Mouse (Mus musculus) forebrain, postnatal 0 days (tissue): ENCODE results near the gene C2. TPM values are rescaled to one million over a fixed set of nuclear protein-coding genes. Genes with fewer than 3 reads are reported as not detected.

Experiments used
- ATAC-seq: fragments of 200-750 bp; cut with Nextera tagmentation; 2 replicates; pipeline ENCODE4 v1.8.0; 2017; ENCODE audit warnings: mild to moderate bottlenecking, moderate library complexity
- DNase-seq: peaks from one replicate; pipeline ENCODE4 v3.0.0-alpha.2; 2015
- H3K27ac ChIP-seq: fragments of 300-500 bp; sonication (generic); 2 replicates; pipeline ENCODE4 v1.5.1; 2014; ENCODE audit warnings: low read depth, mild to moderate bottlenecking, antibody characterized with exemption, low read length, moderate library complexity, mixed read lengths
- H3K27me3 ChIP-seq: fragments of 300-500 bp; sonication (generic); 2 replicates; pipeline ENCODE4 v1.6.1; 2014; ENCODE audit warnings: mild to moderate bottlenecking, low read length, mixed read lengths; ENCODE audit not compliant: insufficient read depth
- H3K36me3 ChIP-seq: fragments of 300-500 bp; sonication (generic); 2 replicates; pipeline ENCODE4 v1.6.1; 2014; ENCODE audit warnings: mild to moderate bottlenecking, moderate library complexity; ENCODE audit not compliant: insufficient read depth
- H3K4me1 ChIP-seq: fragments of 300-500 bp; sonication (generic); 2 replicates; pipeline ENCODE4 v1.6.1; 2014; ENCODE audit warnings: antibody characterized with exemption; ENCODE audit not compliant: insufficient read depth
- H3K4me2 ChIP-seq: fragments of 300-500 bp; sonication (generic); 2 replicates; pipeline ENCODE4 v1.6.1; 2014; ENCODE audit warnings: low read depth, mild to moderate bottlenecking, moderate library complexity
- H3K4me3 ChIP-seq: fragments of 300-500 bp; sonication (generic); 2 replicates; pipeline ENCODE4 v1.5.1; 2014; ENCODE audit warnings: low read depth, low read length, mixed read lengths
- H3K9ac ChIP-seq: fragments of 300-500 bp; sonication (generic); 2 replicates; pipeline ENCODE4 v1.6.1; 2014; ENCODE audit warnings: mild to moderate bottlenecking
- H3K9me3 ChIP-seq: fragments of 300-500 bp; sonication (generic); 2 replicates; pipeline ENCODE4 v1.6.1; 2016; ENCODE audit warnings: low read length
- CTCF ChIP-seq: sonication (generic); IDR thresholded peaks from 2 replicates; pipeline ENCODE4 v1.5.1; 2016; ENCODE audit warnings: antibody characterized with exemption, control low read depth, low read depth
- WGBS: fragments of 180-500 bp; shearing (Covaris S2); extraction: QIAGEN DNeasy Blood & Tissue Kit; methylation state at CpG from one replicate; pipeline ENCODE4 v1.1.7; 2014; 5-methylcytosine and 5-hydroxymethylcytosine counted together
- polyA plus RNA-seq: library from polyadenylated mRNA; unstranded; fragments of >200 nt; fragmentation: Nextera tagmentation; extraction: Ambion mirVana; gene quantifications from 2 replicates; pipeline ENCODE4 v1.2.1, GENCODE M21; 2015
- total RNA-seq: library from RNA; depleted of rRNA; stranded (reverse); fragments of >200 nt; gene quantifications from 2 replicates; pipeline ENCODE4 v1.2.3, GENCODE M21; 2014

Gene C2
- total and polyA plus RNA-seq, 2 experiments from 2014 or later = 3.5 to 6.1 TPM

- H3K9ac ChIP-seq = no peak overlapping the region
- no peak overlapping the region for H3K4me3 ChIP-seq
- H3K27ac ChIP-seq = no peak overlapping the region
- TF ChIP-seq CTCF = no peak
- peaks cover 2% of the 10 kb centered on the region; the same call in 1 of the 2 replicates for H3K36me3 ChIP-seq
- DNase-seq (no peak), ATAC-seq (no peak)
- no peak overlapping the region for H3K4me2 ChIP-seq
- no peaks in the 10 kb centered on the region for H3K4me1 ChIP-seq
- 76% methylated on average over 13 of the region's 13 CpGs for WGBS
- H3K27me3 ChIP-seq = no peaks in the 10 kb centered on the region
- H3K9me3 ChIP-seq = no peaks in the 10 kb centered on the region
Observed at GRCm38 (mm10) chr17:34861704-34862415, 36.2 kb downstream of the C2 start.

GRCm38 (mm10) chr17:34860514-34860913 lies 37.6 kb downstream of the C2 start:
- Histone ChIP-seq H3K9me3 (no peaks in the 10 kb centered on the region), H3K27me3 (no peaks in the 10 kb centered on the region), H3K9ac (no peak overlapping the region), H3K27ac (no peak overlapping the region), H3K36me3 (peaks cover 15% of the 10 kb centered on the region), H3K4me2 (no peak overlapping the region), H3K4me1 (no peaks in the 10 kb centered on the region), H3K4me3 (no peak overlapping the region)
- TF ChIP-seq CTCF = no peak
- WGBS = 90% methylated on average over 9 of the region's 9 CpGs
- DNase-seq = no peak
- no peak for ATAC-seq

- Histone ChIP-seq H3K4me1 (no peaks in the 10 kb centered on the region), H3K4me2 (no peak overlapping the region), H3K27me3 (no peaks in the 10 kb centered on the region), H3K9ac (no peak overlapping the region), H3K4me3 (no peak overlapping the region), H3K9me3 (no peaks in the 10 kb centered on the region), H3K27ac (no peak overlapping the region), H3K36me3 (peaks cover 34% of the 10 kb centered on the region)
- WGBS = 85% methylated on average over 4 of the region's 4 CpGs
- no peak for DNase-seq
- no peak for TF ChIP-seq CTCF
- no peak for ATAC-seq
Observed at GRCm38 (mm10) chr17:34858670-34859069, 39.4 kb downstream of the C2 start.

- ATAC-seq (no peak), DNase-seq (peak; percentile 44)
- 30% methylated on average over 3 of the region's 3 CpGs for WGBS
- H3K4me3 ChIP-seq = no peak overlapping the region
- peaks cover 50% of the 10 kb centered on the region for H3K36me3 ChIP-seq
- no peaks in the 10 kb centered on the region for H3K9me3 ChIP-seq
- no peak overlapping the region for H3K9ac ChIP-seq
- no peaks in the 10 kb centered on the region for H3K27me3 ChIP-seq
- TF ChIP-seq CTCF = peak; percentile 71
- no peak overlapping the region for H3K4me2 ChIP-seq
- no peak overlapping the region for H3K27ac ChIP-seq
- 0 out of 2 replicates have a peak, but pooled peaks cover 5% of the 10 kb centered on the region for H3K4me1 ChIP-seq
Observed at GRCm38 (mm10) chr17:34855825-34856224, 42.2 kb downstream of the C2 start.

- H3K36me3 ChIP-seq = peaks cover 50% of the 10 kb centered on the region
- no peak overlapping the region for H3K27ac ChIP-seq
- no peak overlapping the region for H3K4me2 ChIP-seq
- TF ChIP-seq CTCF = no peak
- no peaks in the 10 kb centered on the region for H3K9me3 ChIP-seq
- H3K27me3 ChIP-seq = no peaks in the 10 kb centered on the region
- H3K4me3 ChIP-seq = no peak overlapping the region
- DNase-seq (no peak), ATAC-seq (no peak)
- H3K4me1 ChIP-seq = 0 out of 2 replicates have a peak, but pooled peaks cover 5% of the 10 kb centered on the region
- 83% methylated on average over 3 of the region's 3 CpGs for WGBS
- H3K9ac ChIP-seq = no peak overlapping the region
Observed at GRCm38 (mm10) chr17:34854761-34855160, 43.3 kb downstream of the C2 start.

DNA sequence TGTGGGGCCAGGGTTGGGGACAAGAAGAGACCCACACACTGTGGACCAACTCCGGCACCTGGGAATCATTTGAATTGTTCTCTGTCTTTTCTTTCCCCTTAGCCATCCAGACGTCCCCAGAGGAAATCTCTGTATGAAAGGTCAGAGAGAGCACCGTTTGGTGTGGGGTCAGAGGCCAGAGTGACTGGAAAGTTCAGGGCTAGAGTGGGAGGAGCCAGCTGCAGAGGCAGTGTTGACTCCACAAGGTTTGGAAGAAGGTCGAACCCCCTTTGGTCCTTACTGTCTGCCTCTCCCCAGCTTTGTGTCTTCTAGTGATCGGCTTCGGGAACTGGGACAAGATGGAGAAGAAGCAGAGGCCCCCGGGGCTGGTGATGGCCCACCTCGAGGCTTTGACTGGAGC lies 44.6 kb downstream of the C2 start:
- Histone ChIP-seq H3K4me3 (no peak overlapping the region), H3K9me3 (no peaks in the 10 kb centered on the region), H3K36me3 (peaks cover 50% of the 10 kb centered on the region), H3K27me3 (no peaks in the 10 kb centered on the region), H3K4me2 (no peak overlapping the region), H3K4me1 (0 out of 2 replicates have a peak, but pooled peaks cover 10% of the 10 kb centered on the region), H3K9ac (no peak overlapping the region), H3K27ac (no peak overlapping the region)
- no peak for TF ChIP-seq CTCF
- WGBS = 81% methylated on average over 8 of the region's 8 CpGs
- ATAC-seq (no peak), DNase-seq (no peak)

DNA sequence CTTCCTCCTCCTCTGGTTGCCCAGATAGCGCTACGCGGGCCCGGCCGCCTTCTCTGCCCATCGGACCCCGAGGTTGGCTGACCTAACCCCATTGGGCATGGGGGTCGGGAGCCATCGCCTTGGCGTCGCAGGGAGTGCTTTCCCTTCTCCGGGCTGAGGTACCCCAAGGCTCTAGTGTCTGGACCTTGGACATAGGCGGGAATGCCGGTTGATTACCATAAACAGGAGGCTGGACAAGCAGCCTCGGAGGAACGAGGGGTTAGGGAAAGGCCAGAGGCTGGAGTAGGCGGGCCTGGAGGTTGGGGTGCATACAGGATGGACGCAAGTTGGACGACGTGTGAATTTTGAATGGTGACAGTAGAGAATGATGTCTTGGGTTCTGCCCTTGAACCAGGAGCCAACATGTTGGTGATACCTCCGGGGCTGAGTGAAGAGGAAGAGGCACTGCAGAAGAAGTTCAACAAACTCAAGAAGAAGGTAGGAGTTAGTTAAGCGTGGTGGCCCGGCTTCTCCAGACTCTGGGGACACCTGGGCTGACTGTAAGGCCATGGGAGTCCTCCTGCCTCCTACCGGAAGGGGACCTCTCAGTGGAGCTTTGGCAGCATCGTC lies 47.4 kb downstream of the C2 start:
- no peak for TF ChIP-seq CTCF
- Histone ChIP-seq H3K4me1 (0 out of 2 replicates have a peak, but pooled peaks cover 10% of the 10 kb centered on the region), H3K4me3 (peak overlapping the region; percentile 68), H3K9me3 (no peaks in the 10 kb centered on the region), H3K27me3 (no peaks in the 10 kb centered on the region), H3K9ac (peak overlapping the region; percentile 75), H3K4me2 (peak overlapping the region; percentile 77), H3K36me3 (peaks cover 61% of the 10 kb centered on the region), H3K27ac (no peak overlapping the region)
- DNase-seq = peak; percentile 6
- 4% methylated on average over 25 of the region's 25 CpGs for WGBS
- no peak; the same call in 1 of the 2 replicates for ATAC-seq
